ENCODE assay signal across 7 mouse cellular contexts in genomic region chr8:123653308-123653993, GRCm38 (mm10). TPM values are rescaled to one million over a fixed set of nuclear protein-coding genes. Genes with fewer than 3 reads are reported as not detected.
A peak's percentile ranks its signal among the peaks of the same experiment; 100 is the strongest.
DNase-seq lines count a peak whose midpoint lies in the region; ATAC-seq and TF ChIP-seq lines count a peak whose summit lies in the region.

Gene Rhou, plus strand, starts transcription at chr8:123653929.

- peak; percentile 2; the same call in 1 of the 2 replicates for TF ChIP-seq CTCF in bone marrow macrophage, adult 2 months (IDR thresholded peaks at IDR 0.05; ENCODE audit: low read depth, low read length)

- no peaks in the 10 kb centered on the region for H3K9me3 ChIP-seq in embryonic facial prominence, embryonic 14.5 days (ENCODE audit: control insufficient read depth, low read length)
- H3K9me3 ChIP-seq in heart, embryonic 10.5 days: no peaks in the 10 kb centered on the region
- no peaks in the 10 kb centered on the region for H3K9me3 ChIP-seq in kidney, embryonic 16.5 days (ENCODE audit: low read length)

- H3K4me1 ChIP-seq in bone marrow macrophage, adult 2 months (ENCODE audit: control insufficient read depth, insufficient read depth, low read length): no peaks in the 10 kb centered on the region
- H3K4me1 ChIP-seq in embryonic facial prominence, embryonic 14.5 days (ENCODE audit: control insufficient read depth, insufficient read depth, low read length): peaks cover 18% of the 10 kb centered on the region
- peaks cover 35% of the 10 kb centered on the region for H3K4me1 ChIP-seq in heart, embryonic 10.5 days
- peaks cover 32% of the 10 kb centered on the region for H3K4me1 ChIP-seq in kidney, embryonic 16.5 days (ENCODE audit: insufficient read depth, low read length)

- H3K27ac ChIP-seq in bone marrow macrophage, adult 2 months (ENCODE audit: insufficient read depth, low read depth, low read length): no peak within 1 kb of the TSS
- H3K27ac ChIP-seq in embryonic facial prominence, embryonic 14.5 days (replicated peaks; ENCODE audit: low read depth, low read length): peak within 1 kb of the TSS; percentile 94
- peak within 1 kb of the TSS; percentile 97 for H3K27ac ChIP-seq in heart, embryonic 10.5 days
- H3K27ac ChIP-seq in kidney, embryonic 16.5 days (ENCODE audit: low read length): peak within 1 kb of the TSS; percentile 87

- TF ChIP-seq POLR2A in bone marrow macrophage, adult 2 months (IDR thresholded peaks at IDR 0.05; ENCODE audit: borderline replicate concordance, low read depth, low read length): no peak

- H3K9ac ChIP-seq in embryonic facial prominence, embryonic 14.5 days (ENCODE audit: low read depth, low read length): peak within 1 kb of the TSS; percentile 85
- peak within 1 kb of the TSS; percentile 95 for H3K9ac ChIP-seq in kidney, embryonic 16.5 days (replicated peaks; ENCODE audit: low read length)

- no peaks in the 10 kb centered on the region for H3K27me3 ChIP-seq in embryonic facial prominence, embryonic 14.5 days (replicated peaks; ENCODE audit: control insufficient read depth, insufficient read depth, low read length)
- peaks cover 2% of the 10 kb centered on the region; the same call in 1 of the 2 replicates for H3K27me3 ChIP-seq in heart, embryonic 10.5 days (ENCODE audit: insufficient read depth, poor library complexity, severe bottlenecking)
- H3K27me3 ChIP-seq in kidney, embryonic 16.5 days (ENCODE audit: insufficient read depth, low read length): no peaks in the 10 kb centered on the region

- peak; percentile 94 for ATAC-seq in embryonic facial prominence, embryonic 14.5 days (ENCODE audit: low read depth)
- ATAC-seq in kidney, embryonic 16.5 days (ENCODE audit: low FRiP score, low TSS enrichment): peak; percentile 88
- peak; percentile 62; the same call in 1 of the 2 replicates for ATAC-seq in monocyte, adult 5-6 weeks (replicated peaks; ENCODE audit: insufficient number of reproducible peaks, low FRiP score, low TSS enrichment, poor library complexity, severe bottlenecking)

- peak; percentile 96 for DNase-seq in embryonic facial prominence, embryonic 14.5 days (ENCODE audit: low spot score)
- DNase-seq in heart, embryonic 10.5 days (ENCODE audit: low spot score): peak; percentile 94
- DNase-seq in liver: peak; percentile 88
- DNase-seq in spleen, postnatal 4 days (ENCODE audit: low spot score in 2 of 2): peak; percentile 74 to 88

- peak within 1 kb of the TSS; percentile 62 for H3K4me3 ChIP-seq in bone marrow macrophage, adult 2 months (ENCODE audit: insufficient read depth, low read length)
- H3K4me3 ChIP-seq in embryonic facial prominence, embryonic 14.5 days (ENCODE audit: low read depth, low read length): peak within 1 kb of the TSS; percentile 78
- peak within 1 kb of the TSS; percentile 86 for H3K4me3 ChIP-seq in heart, embryonic 10.5 days
- H3K4me3 ChIP-seq in kidney, embryonic 16.5 days (ENCODE audit: low read length): peak within 1 kb of the TSS; percentile 78

- H3K4me2 ChIP-seq in embryonic facial prominence, embryonic 14.5 days (ENCODE audit: low read depth, low read length): peak within 1 kb of the TSS; percentile 48
- peak within 1 kb of the TSS; percentile 70 for H3K4me2 ChIP-seq in kidney, embryonic 16.5 days (replicated peaks; ENCODE audit: low read depth, low read length)

- H3K36me3 ChIP-seq in embryonic facial prominence, embryonic 14.5 days (ENCODE audit: control insufficient read depth, insufficient read depth, low read length): peaks cover 25% of the 10 kb centered on the region
- peaks cover 27% of the 10 kb centered on the region for H3K36me3 ChIP-seq in heart, embryonic 10.5 days
- H3K36me3 ChIP-seq in kidney, embryonic 16.5 days (ENCODE audit: insufficient read depth, low read length): peaks cover 16% of the 10 kb centered on the region; the same call in 1 of the 2 replicates

- 2% methylated on average over 4 of the region's 58 CpGs for WGBS in embryonic facial prominence, embryonic 14.5 days
- WGBS in heart, embryonic 10.5 days: 5% methylated on average over 58 of the region's 58 CpGs
- WGBS in kidney, embryonic 16.5 days: under 1% methylated on average over 24 of the region's 58 CpGs

RNA-seq across cellular contexts. Expression of gene Rhou, which starts in this region (rescaled TPM):
- 0.21 and 0.55 TPM in 2 replicates for polyA plus RNA-seq in bone marrow macrophage, adult 2 months (2012; ENCODE audit: insufficient read depth, insufficient read length, missing spikeins)
- polyA plus RNA-seq in embryonic facial prominence, embryonic 14.5 days (2014; fragmentation: Nextera tagmentation; extraction: Ambion mirVana): 9.5 and 9.6 TPM in 2 replicates
- 13.0 and 16.7 TPM in 2 replicates for polyA plus RNA-seq in heart, embryonic 10.5 days (2016; fragmentation: Nextera tagmentation; extraction: Ambion mirVana)
- 7.9 TPM in 2 replicates for polyA plus RNA-seq in kidney, embryonic 16.5 days (2015; fragmentation: Nextera tagmentation; extraction: Ambion mirVana)
- total RNA-seq in monocyte, adult 5-6 weeks (2017): 0.19 to 1.7 TPM (median 0.86 TPM) in 3 replicates
